Mouse (Mus musculus) left cerebral cortex, adult 8-10 months (tissue): ENCODE data around the gene Gcsh. TPM values are rescaled to one million over a fixed set of nuclear protein-coding genes. Genes with fewer than 3 reads are reported as not detected.

Experiments
- DNase-seq, 2 experiments: peaks; one replicate each; pipeline ENCODE4 v3.0.0; 2022; ENCODE audit warnings: low spot score in 2 of 2
- total RNA-seq, 4 experiments: library from RNA; stranded (reverse); gene quantifications; 2 replicates each; pipeline ENCODE4 v1.2.4; 2022

Gene Gcsh
- total RNA-seq, 4 experiments from 2014 or later, result 40.5 to 44.8 (median 42.6) TPM

- DNase-seq, result no peak
Observed at GRCm38 (mm10) chr8:116978052-116978451, 15.3 kb downstream of the Gcsh start.

GRCm38 (mm10) chr8:116975606-116976005 lies 17.7 kb downstream of the Gcsh start:
- no peak for DNase-seq

- DNase-seq, result no peak
Observed at GRCm38 (mm10) chr8:116975066-116975465, 18.3 kb downstream of the Gcsh start.

GRCm38 (mm10) chr8:116969531-116969930 lies 23.8 kb downstream of the Gcsh start:
- DNase-seq, result no peak

GRCm38 (mm10) chr8:116954415-116954814 lies 38.9 kb downstream of the Gcsh start:
- peak; percentile 53 to 95 for DNase-seq

GRCm38 (mm10) chr8:116952428-116952827 lies 40.9 kb downstream of the Gcsh start:
- no peak for DNase-seq

- no peak for DNase-seq
Observed at GRCm38 (mm10) chr8:116951778-116952177, 41.6 kb downstream of the Gcsh start.

GRCm38 (mm10) chr8:116951369-116951768 lies 42.0 kb downstream of the Gcsh start:
- no peak for DNase-seq

GRCm38 (mm10) chr8:116947589-116947988 lies 45.7 kb downstream of the Gcsh start:
- no peak for DNase-seq

GRCm38 (mm10) chr8:116946851-116947250 lies 46.5 kb downstream of the Gcsh start:
- DNase-seq, result no peak

GRCm38 (mm10) chr8:116946268-116946838 lies 47.0 kb downstream of the Gcsh start:
- peak; percentile 39 to 72 for DNase-seq

GRCm38 (mm10) chr8:116945169-116945910 lies 48.0 kb downstream of the Gcsh start:
- no peak for DNase-seq

- DNase-seq, result no peak
Observed at GRCm38 (mm10) chr8:116944385-116944696, 49.0 kb downstream of the Gcsh start.

- peak in 1 of 2 experiments; percentile 41 for DNase-seq
Observed at GRCm38 (mm10) chr8:116943555-116944384, 49.6 kb downstream of the Gcsh start.

GRCm38 (mm10) chr8:116943161-116943554 lies 50.2 kb downstream of the Gcsh start, which contains the start of gene Atmin:
Gene Atmin, plus strand, starts transcription at chr8:116943393.
- peak; percentile 51 to 85 for DNase-seq

- DNase-seq, result no peak
Observed at GRCm38 (mm10) chr8:116942284-116943058, 50.9 kb downstream of the Gcsh start.

- DNase-seq, result no peak
Observed at GRCm38 (mm10) chr8:116935506-116935905, 57.8 kb downstream of the Gcsh start.

GRCm38 (mm10) chr8:116934976-116935375 lies 58.4 kb downstream of the Gcsh start:
- DNase-seq, result no peak
